Mouse (Mus musculus): ENCODE data around the gene Dcaf17. TPM values are rescaled to one million over a fixed set of nuclear protein-coding genes. Genes with fewer than 3 reads are reported as not detected.
A peak's percentile ranks its signal among the peaks of the same experiment; 100 is the strongest.

Dcaf17 gene
- polyA plus RNA-seq, 1 experiment, result 2.9 TPM

GRCm38 (mm10) chr2:71113489-71114171, 58.5 kb downstream of the Dcaf17 start:
- 88% methylated on average over 5 of the region's 6 CpGs for WGBS
- peaks cover 8% of the 10 kb centered on the region; the same call in 1 of the 2 replicates for H3K27me3 ChIP-seq (ENCODE audit: control insufficient read depth, insufficient read depth, low read length)
- DNase-seq (ENCODE audit: low read depth in 1 of 2, low spot score in 2 of 2), result no peak
- H3K27ac ChIP-seq (ENCODE audit: insufficient read depth, low read length), result no peak overlapping the region
- no peaks in the 10 kb centered on the region for H3K36me3 ChIP-seq (ENCODE audit: control insufficient read depth, insufficient read depth, low read length)
- no peak for TF ChIP-seq CTCF (IDR thresholded peaks at IDR 0.05; ENCODE audit: extremely low read depth, insufficient read depth, insufficient read length, insufficient replicate concordance)
- TF ChIP-seq POLR2A (IDR thresholded peaks at IDR 0.05; ENCODE audit: low read depth, low read length), result no peak
- H3K4me1 ChIP-seq (ENCODE audit: control insufficient read depth, insufficient read depth, insufficient read length), result peaks cover 4% of the 10 kb centered on the region
- no peak overlapping the region for H3K4me3 ChIP-seq (ENCODE audit: extremely low read depth, insufficient read depth, insufficient read length)

- Histone ChIP-seq H3K4me1 (ENCODE audit: control insufficient read depth, insufficient read depth, insufficient read length) (peaks cover 4% of the 10 kb centered on the region), H3K27me3 (ENCODE audit: control insufficient read depth, insufficient read depth, low read length) (peaks cover 12% of the 10 kb centered on the region; the same call in 1 of the 2 replicates), H3K27ac (ENCODE audit: insufficient read depth, low read length) (no peak overlapping the region), H3K4me3 (ENCODE audit: extremely low read depth, insufficient read depth, insufficient read length) (no peak overlapping the region), H3K36me3 (ENCODE audit: control insufficient read depth, insufficient read depth, low read length) (no peaks in the 10 kb centered on the region)
- DNase-seq (ENCODE audit: low read depth in 1 of 2, low spot score in 2 of 2), result no peak
- 96% methylated on average over 4 of the region's 4 CpGs for WGBS
- TF ChIP-seq CTCF (IDR thresholded peaks at IDR 0.05; ENCODE audit: extremely low read depth, insufficient read depth, insufficient read length, insufficient replicate concordance) (peak; percentile 9; the same call in 1 of the 2 replicates), POLR2A (IDR thresholded peaks at IDR 0.05; ENCODE audit: low read depth, low read length) (no peak)
These were observed 61.0 kb downstream of the Dcaf17 start for GRCm38 (mm10) chr2:71116151-71116550.

DNA sequence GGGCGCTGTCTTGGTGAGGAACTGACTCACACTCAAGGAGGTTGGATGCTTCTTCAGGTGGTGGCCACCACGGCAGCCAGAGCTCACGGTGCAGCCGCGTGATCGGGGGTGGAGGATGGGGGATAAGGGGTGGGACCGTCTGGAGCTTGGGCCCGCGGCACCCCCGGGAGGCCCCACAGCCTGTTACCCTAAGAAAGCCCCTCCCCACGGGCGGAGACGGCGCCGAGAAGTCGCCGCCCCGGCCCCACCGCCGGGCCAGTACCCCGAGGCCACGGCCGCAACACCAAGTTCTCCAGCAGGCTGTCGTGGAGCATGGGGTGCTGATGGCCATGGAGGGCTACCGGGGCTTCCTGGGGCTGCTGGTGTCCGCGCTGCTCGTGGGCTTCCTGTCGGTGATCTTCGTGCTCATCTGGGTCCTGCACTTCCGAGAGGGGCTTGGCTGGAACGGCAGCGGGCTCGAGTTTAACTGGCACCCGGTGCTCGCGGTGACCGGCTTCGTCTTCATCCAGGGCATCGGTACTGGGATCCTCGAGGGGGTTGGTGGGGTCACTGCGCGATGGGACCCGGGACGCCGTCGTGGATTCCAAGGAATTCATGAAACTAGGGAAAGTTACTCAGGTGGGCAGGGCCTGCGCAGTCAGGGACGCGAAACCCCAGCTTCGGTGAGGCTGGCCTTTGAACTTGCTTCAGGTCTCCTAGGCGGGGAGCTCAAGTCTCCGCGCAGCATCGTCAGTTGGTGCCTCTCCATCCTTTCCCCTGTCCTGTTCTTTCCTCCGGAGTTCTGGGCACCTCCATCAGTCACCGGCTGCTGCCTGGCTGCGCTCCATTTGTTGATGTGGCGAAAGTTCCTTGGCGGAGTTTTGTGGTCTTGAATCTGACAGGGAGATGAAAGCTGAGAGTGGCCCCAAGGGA, 62.9 kb downstream of the Dcaf17 start, which contains the start of gene Cybrd1:
Cybrd1 (plus strand) TSS at position 127 of the 912 bp plus-strand sequence.
- Histone ChIP-seq H3K4me3 (ENCODE audit: extremely low read depth, insufficient read depth, insufficient read length) (peak within 1 kb of the TSS; percentile 38; the same call in 1 of the 2 replicates), H3K4me1 (ENCODE audit: control insufficient read depth, insufficient read depth, insufficient read length) (peaks cover 4% of the 10 kb centered on the region), H3K36me3 (ENCODE audit: control insufficient read depth, insufficient read depth, low read length) (no peaks in the 10 kb centered on the region), H3K27ac (ENCODE audit: insufficient read depth, low read length) (no peak within 1 kb of the TSS), H3K27me3 (ENCODE audit: control insufficient read depth, insufficient read depth, low read length) (peaks cover 12% of the 10 kb centered on the region; the same call in 1 of the 2 replicates)
- no peak for TF ChIP-seq CTCF (IDR thresholded peaks at IDR 0.05; ENCODE audit: extremely low read depth, insufficient read depth, insufficient read length, insufficient replicate concordance)
- no peak for TF ChIP-seq POLR2A (IDR thresholded peaks at IDR 0.05; ENCODE audit: low read depth, low read length)
- no peak for DNase-seq (ENCODE audit: low read depth in 1 of 2, low spot score in 2 of 2)
- 3% methylated on average over 59 of the region's 60 CpGs for WGBS

GRCm38 (mm10) chr2:71120844-71121243, 65.7 kb downstream of the Dcaf17 start:
- no peaks in the 10 kb centered on the region for H3K36me3 ChIP-seq (ENCODE audit: control insufficient read depth, insufficient read depth, low read length)
- no peak for DNase-seq (ENCODE audit: low read depth in 1 of 2, low spot score in 2 of 2)
- TF ChIP-seq CTCF (IDR thresholded peaks at IDR 0.05; ENCODE audit: extremely low read depth, insufficient read depth, insufficient read length, insufficient replicate concordance) (no peak), POLR2A (IDR thresholded peaks at IDR 0.05; ENCODE audit: low read depth, low read length) (no peak)
- WGBS, result 88% methylated on average over 10 of the region's 10 CpGs
- H3K27me3 ChIP-seq (ENCODE audit: control insufficient read depth, insufficient read depth, low read length), result peaks cover 12% of the 10 kb centered on the region; the same call in 1 of the 2 replicates
- no peak overlapping the region for H3K4me3 ChIP-seq (ENCODE audit: extremely low read depth, insufficient read depth, insufficient read length)
- H3K4me1 ChIP-seq (ENCODE audit: control insufficient read depth, insufficient read depth, insufficient read length), result peaks cover 4% of the 10 kb centered on the region
- no peak overlapping the region for H3K27ac ChIP-seq (ENCODE audit: insufficient read depth, low read length)

GRCm38 (mm10) chr2:71121406-71121805, 66.3 kb downstream of the Dcaf17 start:
- no peak overlapping the region for H3K4me3 ChIP-seq (ENCODE audit: extremely low read depth, insufficient read depth, insufficient read length)
- no peak for TF ChIP-seq POLR2A (IDR thresholded peaks at IDR 0.05; ENCODE audit: low read depth, low read length)
- TF ChIP-seq CTCF (IDR thresholded peaks at IDR 0.05; ENCODE audit: extremely low read depth, insufficient read depth, insufficient read length, insufficient replicate concordance), result no peak
- no peaks in the 10 kb centered on the region for H3K36me3 ChIP-seq (ENCODE audit: control insufficient read depth, insufficient read depth, low read length)
- WGBS, result 52% methylated on average over 5 of the region's 5 CpGs
- H3K27me3 ChIP-seq (ENCODE audit: control insufficient read depth, insufficient read depth, low read length), result peaks cover 12% of the 10 kb centered on the region; the same call in 1 of the 2 replicates
- DNase-seq (ENCODE audit: low read depth in 1 of 2, low spot score in 2 of 2), result no peak
- no peak overlapping the region for H3K27ac ChIP-seq (ENCODE audit: insufficient read depth, low read length)
- peaks cover 4% of the 10 kb centered on the region for H3K4me1 ChIP-seq (ENCODE audit: control insufficient read depth, insufficient read depth, insufficient read length)

GRCm38 (mm10) chr2:71122268-71123029, 67.3 kb downstream of the Dcaf17 start:
- H3K4me1 ChIP-seq (ENCODE audit: control insufficient read depth, insufficient read depth, insufficient read length), result peaks cover 4% of the 10 kb centered on the region
- no peak overlapping the region for H3K4me3 ChIP-seq (ENCODE audit: extremely low read depth, insufficient read depth, insufficient read length)
- no peak overlapping the region for H3K27ac ChIP-seq (ENCODE audit: insufficient read depth, low read length)
- H3K36me3 ChIP-seq (ENCODE audit: control insufficient read depth, insufficient read depth, low read length), result no peaks in the 10 kb centered on the region
- DNase-seq (ENCODE audit: low read depth in 1 of 2, low spot score in 2 of 2), result no peak
- 88% methylated on average over 13 of the region's 13 CpGs for WGBS
- TF ChIP-seq CTCF (IDR thresholded peaks at IDR 0.05; ENCODE audit: extremely low read depth, insufficient read depth, insufficient read length, insufficient replicate concordance) (no peak), POLR2A (IDR thresholded peaks at IDR 0.05; ENCODE audit: low read depth, low read length) (no peak)
- H3K27me3 ChIP-seq (ENCODE audit: control insufficient read depth, insufficient read depth, low read length), result peaks cover 11% of the 10 kb centered on the region; the same call in 1 of the 2 replicates
